Mouse (Mus musculus) G1E (cell line): ENCODE results near the gene Carns1.
"Not testable (repeated sequence)": the region's sequence is repeated elsewhere in the genome, so short reads cannot be mapped to it uniquely, and the experiment has no call there.

Source experiments
- CTCF ChIP-seq: IDR thresholded peaks from 2 replicates; pipeline ENCODE4 v1.5.1; 2012; ENCODE audit warnings: low read depth, low read length, inconsistent platforms, mixed read lengths
- GATA1 ChIP-seq: IDR thresholded peaks from 2 replicates; pipeline ENCODE4 v1.6.1; 2012; ENCODE audit warnings: borderline replicate concordance, low read length, inconsistent platforms, mixed read lengths
- POLR2AphosphoS5 ChIP-seq: IDR thresholded peaks from 2 replicates; pipeline ENCODE4 v1.6.1; 2012; ENCODE audit warnings: low read depth, low read length, inconsistent platforms; ENCODE audit not compliant: insufficient replicate concordance

DNA sequence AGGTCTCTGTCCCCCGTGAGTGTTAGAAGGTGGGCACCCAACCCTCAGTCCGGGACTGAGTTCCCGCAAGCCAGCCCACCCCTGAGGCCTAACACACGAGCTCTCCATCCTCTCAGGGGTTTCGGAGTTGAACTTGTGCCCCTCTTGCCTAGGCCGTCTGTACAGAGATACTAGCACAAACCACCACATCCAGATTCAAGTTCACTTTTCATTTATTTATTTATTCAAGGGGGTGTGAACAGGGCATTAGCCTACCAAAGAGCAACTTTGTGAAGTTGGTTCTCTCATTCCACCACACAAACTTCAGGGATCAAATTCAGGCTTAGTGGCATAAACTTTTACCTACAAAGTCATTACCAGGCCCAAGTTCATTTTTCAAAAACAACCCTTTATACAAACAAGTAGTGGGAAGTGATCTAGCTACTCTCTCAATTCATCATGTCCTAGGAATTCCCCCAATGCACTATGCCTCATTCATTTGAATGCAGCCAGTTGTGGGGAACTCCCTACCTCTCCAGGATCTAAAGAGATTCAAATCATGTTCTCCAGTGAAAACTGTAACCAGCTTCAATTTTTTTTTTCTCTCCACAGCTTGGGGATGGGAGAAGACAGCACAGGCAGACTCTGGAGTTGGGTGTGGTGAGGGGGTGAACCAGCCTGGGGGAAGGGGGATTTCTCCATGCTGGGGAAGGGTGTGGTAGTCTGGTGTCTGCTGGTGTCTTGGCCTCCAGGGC, 39.9 kb downstream of the Carns1 start:
- not testable (repeated sequence) for TF ChIP-seq GATA1, CTCF, POLR2AphosphoS5
